Mouse (Mus musculus) splenic B cell, adult 2 months (primary cell): ENCODE measurements at regions not wholly inside any gene's neighbourhood (a gene's known extent, or its start where the extent isn't known, plus 50 kb on each side); places are given as distances from the start of the nearest gene placed in this dataset.

Source experiments
- DNase-seq: peaks from one replicate; pipeline ENCODE4 v3.0.0-alpha.2; 2011; ENCODE audit warnings: low read depth, low spot score
- H3K27me3 ChIP-seq: 2 replicates; pipeline ENCODE4 v1.6.1; 2012; ENCODE audit warnings: mild to moderate bottlenecking, low read length, moderate library complexity, mixed read lengths; ENCODE audit not compliant: control insufficient read depth, poor library complexity, insufficient read depth, severe bottlenecking
- H3K36me3 ChIP-seq: 2 replicates; pipeline ENCODE4 v1.6.1; 2012; ENCODE audit warnings: mild to moderate bottlenecking, low read length, moderate library complexity, mixed read lengths; ENCODE audit not compliant: control insufficient read depth, poor library complexity, insufficient read depth, severe bottlenecking

DNA sequence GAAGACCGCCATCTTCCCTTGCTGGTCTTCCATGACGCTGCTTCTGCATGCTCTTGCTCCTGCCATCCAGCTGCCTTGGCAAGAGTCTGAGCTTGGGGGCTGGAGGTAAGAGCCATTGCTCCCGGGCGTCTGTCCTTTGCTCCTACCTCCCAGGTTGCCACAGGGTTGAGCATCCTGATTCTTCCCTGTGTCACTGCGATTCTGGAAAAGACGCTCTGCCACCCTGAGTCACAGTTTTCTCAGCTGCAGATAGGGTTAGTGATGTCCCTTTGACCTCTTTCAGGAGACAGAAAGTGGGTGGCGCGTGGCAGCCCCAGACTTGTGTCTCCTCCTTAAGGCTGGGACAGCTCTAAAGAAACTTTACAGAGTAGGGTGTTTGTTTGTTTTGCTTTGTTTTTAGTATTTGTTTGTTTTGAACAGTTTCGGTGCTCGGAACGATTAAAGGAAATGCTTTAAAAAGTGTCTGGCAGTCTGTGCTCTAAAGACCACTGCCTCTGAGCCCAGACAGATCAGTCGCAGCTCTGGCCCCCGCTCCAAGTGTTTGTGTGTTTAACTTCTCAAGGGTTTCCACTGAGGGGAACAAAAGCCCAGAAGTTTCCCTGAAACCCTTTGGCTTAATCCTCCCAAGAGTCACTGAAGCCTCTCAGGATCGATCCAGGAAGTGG, 70.5 kb upstream of the Armc2 start:
- Histone ChIP-seq H3K36me3 (no peaks in the 10 kb centered on the region), H3K27me3 (no peaks in the 10 kb centered on the region)
- DNase-seq: no peak

DNA sequence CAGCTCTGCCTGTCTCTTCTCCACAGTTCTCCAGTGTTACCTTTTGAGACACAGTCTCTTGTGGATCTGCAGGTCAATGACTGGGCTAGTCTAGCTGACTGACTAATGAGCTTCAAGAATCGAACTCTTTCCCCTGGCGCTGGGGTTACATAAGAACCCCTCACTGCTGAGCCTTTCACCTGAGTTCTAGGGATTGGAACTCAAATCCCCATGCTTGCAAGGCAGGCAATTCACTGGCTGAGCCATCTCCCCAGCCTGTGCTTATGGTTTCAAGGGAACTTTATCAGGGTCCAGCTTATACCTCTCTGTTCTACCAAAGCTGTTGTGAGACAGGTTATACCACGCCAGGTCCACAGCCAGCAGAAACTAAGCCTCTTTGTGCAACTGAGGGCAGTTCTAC, 69.7 kb upstream of the Armc2 start:
- DNase-seq: no peak
- no peaks in the 10 kb centered on the region for H3K36me3 ChIP-seq
- H3K27me3 ChIP-seq: no peaks in the 10 kb centered on the region

DNA sequence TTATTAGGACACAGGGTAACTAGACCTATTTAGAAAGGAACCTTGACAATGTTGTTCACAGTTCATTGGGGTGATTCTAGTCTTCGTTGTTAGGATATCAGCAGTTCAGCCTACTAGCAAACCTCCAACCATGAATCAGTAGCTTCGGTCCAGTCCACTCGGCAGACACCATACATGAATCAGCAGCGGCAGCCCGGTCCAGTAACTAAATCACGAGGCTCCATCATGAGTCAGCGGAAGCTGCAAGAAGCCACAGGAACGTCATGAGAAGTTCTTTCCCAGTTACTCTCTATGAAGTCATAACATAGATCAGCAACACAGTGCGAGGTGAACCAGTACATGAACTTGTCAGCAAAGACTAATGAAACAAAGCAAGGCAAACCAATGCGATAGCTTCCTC, 68.4 kb upstream of the Armc2 start:
- Histone ChIP-seq H3K27me3 (no peaks in the 10 kb centered on the region), H3K36me3 (no peaks in the 10 kb centered on the region)
- DNase-seq: no peak

DNA sequence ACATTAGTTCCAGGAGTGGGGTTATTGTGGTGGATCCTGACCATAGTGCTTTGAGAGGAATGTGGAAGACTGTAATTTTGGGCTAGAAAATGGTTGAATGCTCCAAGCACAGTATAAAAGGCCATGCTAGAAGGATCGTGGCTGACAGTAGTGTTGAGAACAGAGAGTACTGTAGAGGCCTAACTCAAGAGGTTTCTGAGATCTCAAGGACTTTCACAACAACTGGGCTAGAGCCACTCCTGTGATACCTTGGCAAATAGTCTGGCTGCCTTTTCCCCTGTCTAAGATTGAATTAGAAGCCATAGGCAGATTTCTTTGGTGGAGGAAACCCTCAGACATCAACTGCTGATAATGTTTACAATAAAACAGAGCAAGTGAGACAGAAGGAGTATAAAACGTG, 67.1 kb upstream of the Armc2 start:
- DNase-seq: no peak
- Histone ChIP-seq H3K27me3 (no peaks in the 10 kb centered on the region), H3K36me3 (no peaks in the 10 kb centered on the region)

DNA sequence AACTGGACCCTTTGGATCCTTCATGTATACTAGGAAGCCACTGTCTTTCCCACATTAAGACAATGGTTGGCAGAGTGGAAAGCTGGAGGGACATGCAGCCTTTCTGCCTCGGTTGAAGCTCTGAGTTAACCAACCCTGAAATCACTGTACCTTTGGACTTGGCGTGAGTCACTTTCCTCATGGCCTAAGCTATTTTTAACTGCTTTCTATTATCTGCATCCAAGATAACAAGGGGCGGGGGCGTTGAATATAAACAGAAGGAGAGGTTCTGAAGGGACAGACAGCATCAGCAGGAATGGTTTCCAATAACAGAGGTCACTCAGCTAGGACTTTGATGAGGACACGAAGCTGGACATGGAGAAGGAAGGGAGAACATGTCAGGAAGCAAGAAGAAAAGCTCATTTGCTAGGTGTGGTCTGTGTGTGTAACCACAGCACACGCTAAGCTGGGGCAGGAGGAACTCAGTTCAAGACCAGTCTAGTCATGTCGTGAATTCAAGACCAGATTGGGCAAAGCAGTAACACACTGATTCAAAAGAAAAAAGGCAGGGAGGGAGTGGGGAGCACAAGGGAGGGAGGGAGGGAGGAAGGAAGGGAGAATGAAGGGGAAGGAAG, 64.1 kb upstream of the Armc2 start:
- H3K27me3 ChIP-seq: no peaks in the 10 kb centered on the region
- no peaks in the 10 kb centered on the region for H3K36me3 ChIP-seq
- no peak for DNase-seq

DNA sequence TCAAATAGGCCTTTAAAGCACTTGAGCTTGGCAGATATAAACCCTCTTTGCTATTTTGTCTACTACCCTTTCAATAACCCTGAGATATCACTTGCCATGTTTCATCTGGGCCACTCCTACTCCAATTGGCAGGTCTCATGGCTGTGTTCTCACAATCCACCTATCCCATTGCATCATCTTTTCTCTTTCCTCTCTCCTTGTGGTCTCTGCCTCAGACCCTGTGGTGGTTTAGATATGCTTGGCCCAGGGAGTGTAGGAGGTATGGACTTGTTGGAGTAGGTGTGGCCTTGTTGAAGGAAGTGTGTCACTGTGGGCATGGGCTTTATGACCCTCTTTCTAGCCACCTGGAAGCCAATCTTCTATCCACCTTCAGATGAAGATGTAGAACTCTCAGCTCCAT, 61.5 kb upstream of the Armc2 start:
- DNase-seq: no peak
- Histone ChIP-seq H3K36me3 (no peaks in the 10 kb centered on the region), H3K27me3 (no peaks in the 10 kb centered on the region)

DNA sequence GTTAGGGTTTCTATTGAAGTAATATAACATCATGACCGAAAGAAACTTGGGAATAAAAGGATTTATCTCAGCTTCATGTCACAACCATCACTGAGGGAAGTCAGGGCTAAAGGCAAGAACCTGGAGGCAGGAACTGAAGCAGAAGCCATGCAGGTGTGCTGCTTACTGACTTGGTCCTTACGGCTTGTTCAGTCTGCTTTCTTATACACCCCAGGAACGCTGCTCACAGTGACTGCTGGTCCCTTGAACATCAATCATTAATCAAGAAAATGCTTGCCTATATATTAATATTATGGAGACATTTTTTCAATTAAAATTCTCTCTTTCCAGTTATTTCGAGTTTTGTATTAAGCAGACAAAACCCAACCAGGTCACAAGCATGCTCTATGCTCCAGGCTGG, 58.5 kb upstream of the Armc2 start:
- H3K36me3 ChIP-seq: no peaks in the 10 kb centered on the region
- H3K27me3 ChIP-seq: no peaks in the 10 kb centered on the region
- DNase-seq: no peak

DNA sequence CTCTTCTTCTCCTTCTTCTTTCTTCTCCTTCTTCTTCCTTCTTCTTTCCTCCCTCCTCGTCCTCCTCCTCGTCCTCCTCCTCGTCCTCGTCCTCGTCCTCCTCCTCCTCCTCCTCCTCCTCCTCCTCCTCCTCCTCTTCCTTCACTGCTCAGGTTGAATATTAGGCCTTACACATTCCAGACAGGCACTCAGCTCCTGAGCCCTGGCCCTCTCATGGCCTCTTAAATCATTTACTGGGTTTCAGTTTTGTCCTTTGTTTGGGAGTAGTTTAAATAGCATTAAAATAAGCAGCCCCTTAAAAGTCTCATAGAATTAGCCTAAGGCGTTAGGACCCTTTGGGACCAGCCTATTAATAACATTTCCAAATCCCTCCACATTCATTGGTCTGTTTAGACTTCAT, 57.3 kb upstream of the Armc2 start:
- no peak for DNase-seq
- no peaks in the 10 kb centered on the region for H3K36me3 ChIP-seq
- no peaks in the 10 kb centered on the region for H3K27me3 ChIP-seq

DNA sequence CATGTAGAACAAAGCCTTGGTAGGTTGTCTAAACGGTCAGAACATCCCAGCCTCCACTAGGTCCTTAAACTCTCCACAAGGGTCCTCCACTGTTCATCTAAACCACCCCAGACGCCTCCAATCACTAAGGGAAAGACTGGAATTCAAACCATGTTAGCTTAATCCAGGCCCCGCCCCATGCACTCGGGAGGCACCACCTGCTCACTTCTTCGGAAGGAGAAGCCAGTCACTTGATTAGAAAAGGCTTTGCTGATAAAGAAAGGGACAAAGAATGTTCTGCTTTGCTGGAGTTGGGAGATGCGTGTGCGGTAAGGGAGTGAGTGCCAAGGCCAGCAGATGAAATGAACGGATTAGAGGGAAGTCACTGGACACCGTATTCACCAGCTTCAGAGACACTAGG, 54.5 kb upstream of the Armc2 start:
- no peaks in the 10 kb centered on the region for H3K27me3 ChIP-seq
- H3K36me3 ChIP-seq: no peaks in the 10 kb centered on the region
- DNase-seq: no peak

DNA sequence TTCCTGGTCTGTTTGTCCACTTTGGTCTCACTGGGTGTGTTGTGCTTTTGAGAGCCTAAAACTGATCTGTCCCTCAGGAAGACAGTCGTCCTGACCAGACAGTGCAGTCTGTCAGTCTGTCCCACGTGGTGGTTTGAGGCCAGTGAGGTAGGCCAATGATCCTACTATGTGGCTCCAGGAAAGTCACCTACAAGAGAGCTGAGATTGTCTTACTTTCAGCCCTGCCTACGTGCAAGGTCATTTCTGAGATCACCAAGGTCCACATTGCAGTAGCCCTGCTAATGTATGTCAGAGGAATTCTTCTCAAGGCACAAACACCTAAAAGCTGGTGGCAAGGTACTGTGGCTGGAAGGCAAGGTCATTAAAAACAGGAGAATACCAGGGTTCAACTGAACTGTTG, 53.9 kb upstream of the Armc2 start:
- H3K36me3 ChIP-seq: no peaks in the 10 kb centered on the region
- DNase-seq: no peak

DNA sequence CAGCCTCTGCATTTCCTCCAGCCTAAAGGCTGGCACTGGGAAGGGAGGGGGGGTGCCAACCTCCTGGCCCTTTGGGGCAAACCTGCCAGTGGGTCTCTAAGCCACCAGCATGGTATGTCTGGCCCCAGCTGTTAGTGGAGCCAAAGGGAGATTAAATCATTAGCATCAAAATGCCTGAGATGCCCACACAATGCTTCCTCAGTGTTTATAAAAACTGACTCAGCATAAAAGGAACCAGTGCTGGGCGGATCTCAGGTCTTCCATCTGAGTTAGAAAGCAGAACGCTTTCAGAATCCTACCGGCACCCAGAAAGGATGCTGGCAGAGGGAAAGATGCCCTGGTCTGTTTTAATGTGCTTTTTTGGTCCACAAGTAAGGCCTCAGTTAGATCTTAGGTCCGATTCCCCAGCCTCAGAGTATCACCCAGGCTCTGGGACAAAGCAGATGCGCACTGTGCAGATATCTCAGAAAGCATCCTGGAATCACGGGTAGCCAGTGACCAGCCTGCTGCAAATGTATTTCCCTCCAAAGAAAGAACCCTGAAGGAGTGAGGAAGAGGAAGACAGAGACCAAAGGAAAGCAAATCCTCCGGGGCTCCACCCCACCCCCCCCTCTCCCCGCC, 53.3 kb upstream of the Armc2 start:
- no peaks in the 10 kb centered on the region for H3K36me3 ChIP-seq
- no peak for DNase-seq
- no peaks in the 10 kb centered on the region for H3K27me3 ChIP-seq

More for the DNA sequence above, 53.9 kb upstream of the Armc2 start:
- no peaks in the 10 kb centered on the region for H3K27me3 ChIP-seq

DNA sequence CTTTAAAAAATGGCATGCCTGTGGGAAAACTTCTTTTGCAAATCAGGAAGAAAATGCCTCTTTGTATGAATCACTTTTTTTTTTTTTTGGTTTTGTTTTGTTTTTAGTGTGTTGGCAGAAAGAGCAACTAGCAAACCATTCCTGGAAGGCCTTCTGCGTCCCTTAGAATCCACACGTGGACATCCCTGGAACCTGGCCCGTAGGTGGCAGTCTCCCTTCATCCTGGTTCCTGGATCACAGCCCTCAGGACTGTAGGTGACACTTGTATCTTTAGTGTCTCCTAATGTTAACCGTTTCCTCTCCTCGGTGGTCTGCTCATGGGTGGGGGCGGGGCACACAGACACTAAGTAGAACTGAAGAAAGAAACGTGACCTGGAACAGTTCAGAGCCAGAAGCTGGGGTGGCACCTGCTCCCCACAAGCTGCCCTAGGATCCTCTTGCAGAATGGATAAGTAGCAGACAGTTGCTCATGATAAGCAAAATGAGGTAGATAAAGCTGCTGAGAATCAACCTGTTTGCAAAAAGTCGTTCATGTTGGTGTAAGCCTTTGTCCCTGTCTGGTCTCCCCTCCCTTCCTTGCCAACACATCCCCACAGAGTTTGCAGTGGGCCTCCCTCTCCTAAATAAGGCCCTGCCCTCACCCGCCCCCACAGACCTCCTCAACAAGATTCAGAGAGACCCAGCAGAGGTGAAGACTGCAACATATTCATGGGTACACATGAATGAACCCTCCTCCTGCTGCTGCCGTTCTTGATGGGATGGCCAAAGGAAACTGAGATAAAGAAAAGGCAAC, 52.6 kb upstream of the Armc2 start:
- Histone ChIP-seq H3K27me3 (no peaks in the 10 kb centered on the region), H3K36me3 (no peaks in the 10 kb centered on the region)
- no peak for DNase-seq

DNA sequence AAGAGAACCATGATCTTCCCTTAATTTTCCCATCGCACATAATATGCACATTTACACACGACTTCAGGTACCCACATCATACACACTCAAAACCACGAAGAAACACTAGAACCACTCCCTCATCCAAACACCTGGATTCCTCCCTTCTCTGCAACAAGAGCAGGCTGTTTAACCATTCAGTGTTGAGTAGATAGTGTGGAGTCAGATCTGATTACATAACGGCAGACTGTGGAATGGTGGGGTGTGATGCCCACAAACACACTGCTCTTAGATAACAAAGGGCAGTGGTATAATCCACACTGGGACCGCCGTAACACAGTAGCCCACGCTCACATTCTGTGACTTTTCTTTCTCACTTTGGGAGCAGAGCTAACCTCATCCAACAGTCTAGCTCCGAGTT, 51.5 kb upstream of the Armc2 start:
- Histone ChIP-seq H3K27me3 (no peaks in the 10 kb centered on the region), H3K36me3 (no peaks in the 10 kb centered on the region)
- DNase-seq: no peak

DNA sequence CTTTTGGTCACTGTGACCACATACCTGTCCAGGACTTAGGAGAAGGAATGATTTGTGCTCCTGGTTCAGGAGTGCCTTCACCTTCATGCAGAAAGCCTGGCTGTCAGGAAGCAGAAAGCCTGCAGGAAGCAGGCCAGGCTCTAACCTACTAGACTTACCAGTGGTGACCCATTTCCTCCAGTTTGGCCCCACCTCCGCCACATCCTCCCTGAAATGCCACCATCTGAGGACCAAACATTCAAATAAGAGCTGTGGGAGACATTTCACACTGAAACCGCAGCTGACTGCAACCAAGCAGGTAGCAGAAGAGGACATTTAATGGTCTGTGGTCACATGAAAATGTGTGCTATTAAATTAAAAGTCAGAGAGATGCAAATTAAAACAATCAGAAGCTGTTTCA, 50.3 kb upstream of the Armc2 start:
- H3K27me3 ChIP-seq: no peaks in the 10 kb centered on the region
- peak; percentile 4 for DNase-seq
- H3K36me3 ChIP-seq: no peaks in the 10 kb centered on the region
